Mouse (Mus musculus) neural tube, embryonic 14.5 days (tissue): ENCODE results near the gene Ift122. TPM values are rescaled to one million over a fixed set of nuclear protein-coding genes. Genes with fewer than 3 reads are reported as not detected.
A peak's percentile ranks its signal among the peaks of the same experiment; 100 is the strongest.

ENCODE experiments used
- ATAC-seq: fragments of 200-750 bp; cut with Nextera tagmentation; 2 replicates; pipeline ENCODE4 v1.8.0; 2017; ENCODE audit warnings: low read depth, mild to moderate bottlenecking, moderate TSS enrichment, moderate library complexity
- H3K27ac ChIP-seq: fragments of 300-500 bp; sonication (generic); 2 replicates; pipeline ENCODE4 v1.5.1; 2014; ENCODE audit warnings: low read depth, mild to moderate bottlenecking, control low read depth, low read length, moderate library complexity, mixed read lengths
- H3K27me3 ChIP-seq: fragments of 300-500 bp; sonication (generic); 2 replicates; pipeline ENCODE4 v1.6.1; 2014; ENCODE audit warnings: low read length; ENCODE audit not compliant: control insufficient read depth, insufficient read depth
- H3K36me3 ChIP-seq: fragments of 300-500 bp; sonication (generic); 2 replicates; pipeline ENCODE4 v1.6.1; 2014; ENCODE audit warnings: low read length, mixed read lengths; ENCODE audit not compliant: control insufficient read depth, insufficient read depth
- H3K4me1 ChIP-seq: fragments of 300-500 bp; sonication (generic); 2 replicates; pipeline ENCODE4 v1.6.1; 2014; ENCODE audit warnings: low read length; ENCODE audit not compliant: control insufficient read depth, insufficient read depth
- H3K4me2 ChIP-seq: fragments of 300-500 bp; sonication (generic); 2 replicates; pipeline ENCODE4 v1.6.1; 2014; ENCODE audit warnings: mild to moderate bottlenecking, low read depth, low read length, control low read depth
- H3K4me3 ChIP-seq: fragments of 300-500 bp; sonication (generic); 2 replicates; pipeline ENCODE4 v1.5.1; 2014; ENCODE audit warnings: low read depth, low read length, control low read depth, mixed read lengths
- H3K9ac ChIP-seq: fragments of 300-500 bp; sonication (generic); replicated peaks from 2 replicates; pipeline ENCODE4 v1.6.1; 2014; ENCODE audit warnings: low read depth, mild to moderate bottlenecking, control low read depth, low read length, mixed read lengths
- H3K9me3 ChIP-seq: fragments of 300-500 bp; sonication (generic); 2 replicates; pipeline ENCODE4 v1.6.1; 2016; ENCODE audit warnings: low read length; ENCODE audit not compliant: control insufficient read depth
- WGBS: fragments of 180-500 bp; shearing (Covaris S2); extraction: QIAGEN DNeasy Blood & Tissue Kit; methylation state at CpG from one replicate; pipeline ENCODE4 v1.1.7; 2014; 5-methylcytosine and 5-hydroxymethylcytosine counted together
- polyA plus RNA-seq: library from polyadenylated mRNA; unstranded; fragments of >200 nt; fragmentation: Nextera tagmentation; extraction: Ambion mirVana; gene quantifications from 2 replicates; pipeline ENCODE4 v1.2.1, GENCODE M21; 2014

Gene Ift122
- polyA plus RNA-seq, 1 experiment from 2014 or later = 28.3 TPM

DNA sequence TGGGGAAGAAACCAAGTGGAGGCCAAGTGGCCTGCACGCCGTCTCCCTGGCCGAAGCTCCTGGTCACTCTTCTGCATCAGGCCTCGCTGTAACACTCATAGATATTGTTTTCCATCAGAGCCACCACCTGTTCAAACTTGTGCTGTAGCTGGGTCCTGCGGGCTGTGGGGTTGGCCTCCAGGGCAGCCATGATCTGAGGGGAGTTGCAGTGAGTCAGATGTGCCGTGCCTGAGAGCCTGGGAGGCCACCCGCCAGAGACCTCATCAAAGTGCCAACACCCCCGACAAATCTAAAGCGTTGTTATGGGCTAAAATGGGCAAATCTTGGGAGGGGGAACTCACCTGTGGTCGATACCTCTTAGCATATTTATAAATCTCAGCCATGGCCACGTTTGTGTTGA lies 102.4 kb downstream of the Ift122 start:
- WGBS = 90% methylated on average over 11 of the region's 11 CpGs
- H3K27me3 ChIP-seq = no peaks in the 10 kb centered on the region
- no peak overlapping the region for H3K4me2 ChIP-seq
- no peaks in the 10 kb centered on the region for H3K9me3 ChIP-seq
- ATAC-seq = no peak
- no peak overlapping the region for H3K4me3 ChIP-seq
- H3K36me3 ChIP-seq = no peaks in the 10 kb centered on the region
- no peak overlapping the region for H3K27ac ChIP-seq
- peaks cover 3% of the 10 kb centered on the region; the same call in 1 of the 2 replicates for H3K4me1 ChIP-seq
- no peak overlapping the region for H3K9ac ChIP-seq

DNA sequence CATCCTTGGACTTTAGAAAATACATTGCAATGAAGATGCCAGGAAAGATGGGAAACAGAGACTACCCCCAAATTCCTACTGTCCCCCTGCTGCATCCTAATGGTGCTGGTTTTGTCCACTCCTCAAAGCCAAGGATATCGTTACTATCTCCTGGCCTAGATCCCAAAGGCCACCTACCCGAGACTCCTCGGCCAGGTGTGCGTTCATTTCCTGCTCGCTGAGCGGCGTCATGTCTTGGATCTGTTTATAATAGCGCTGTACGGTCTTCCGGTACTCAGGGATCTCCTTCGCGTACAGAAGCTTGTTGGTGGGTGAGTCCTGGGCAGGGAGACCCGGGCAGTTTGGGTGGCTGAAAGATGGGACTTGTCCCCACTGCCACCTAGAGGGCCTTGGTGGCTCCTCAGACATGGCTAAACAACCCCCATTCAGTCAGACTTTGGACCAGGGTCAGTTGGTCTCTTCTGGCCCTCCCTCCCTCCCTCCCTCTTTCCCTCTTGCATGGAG lies 103.2 kb downstream of the Ift122 start:
- Histone ChIP-seq H3K4me3 (no peak overlapping the region), H3K27ac (no peak overlapping the region), H3K4me1 (peaks cover 3% of the 10 kb centered on the region; the same call in 1 of the 2 replicates), H3K27me3 (no peaks in the 10 kb centered on the region), H3K9me3 (no peaks in the 10 kb centered on the region), H3K4me2 (no peak overlapping the region), H3K36me3 (no peaks in the 10 kb centered on the region), H3K9ac (no peak overlapping the region)
- ATAC-seq = no peak
- WGBS = 87% methylated on average over 13 of the region's 13 CpGs

DNA sequence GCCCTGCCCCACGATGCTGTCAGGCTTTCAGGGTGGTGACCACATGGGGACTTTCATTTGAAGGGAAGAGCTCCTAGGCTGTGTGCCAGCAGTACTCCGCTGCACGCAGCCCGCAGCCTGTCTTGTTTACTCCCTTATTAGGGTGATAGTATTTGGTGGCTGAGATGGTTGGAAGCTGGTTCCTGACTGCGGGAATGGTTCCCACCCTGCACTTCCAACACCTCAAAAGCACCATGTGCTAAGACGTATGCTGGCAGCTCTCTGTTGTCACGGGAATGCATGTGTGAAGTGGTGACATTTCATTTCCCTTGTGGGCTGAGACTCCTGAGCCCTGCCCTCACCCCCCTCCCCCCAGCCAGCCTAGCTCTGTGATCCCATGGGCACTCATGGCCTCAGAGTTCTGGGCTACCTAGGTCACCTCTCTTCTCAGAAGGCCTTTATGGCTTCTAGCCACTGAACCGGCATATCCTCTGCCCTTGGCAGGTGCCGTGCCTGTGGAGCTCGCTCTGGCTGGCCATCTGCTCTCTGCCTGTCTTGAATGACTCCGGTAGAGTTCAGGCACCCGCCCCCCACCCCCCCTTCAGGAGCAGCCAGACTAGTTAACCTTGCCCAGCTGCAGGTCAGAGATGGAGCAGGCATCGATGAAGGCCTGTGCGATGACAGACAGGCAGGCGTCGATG lies 103.8 kb downstream of the Ift122 start:
- H3K9ac ChIP-seq = no peak overlapping the region
- peaks cover 3% of the 10 kb centered on the region; the same call in 1 of the 2 replicates for H3K4me1 ChIP-seq
- no peaks in the 10 kb centered on the region for H3K27me3 ChIP-seq
- H3K4me3 ChIP-seq = no peak overlapping the region
- H3K9me3 ChIP-seq = no peaks in the 10 kb centered on the region
- ATAC-seq = peak; percentile 41; the same call in 1 of the 2 replicates
- H3K27ac ChIP-seq = no peak overlapping the region
- H3K36me3 ChIP-seq = no peaks in the 10 kb centered on the region
- WGBS = 39% methylated on average over 16 of the region's 16 CpGs
- no peak overlapping the region for H3K4me2 ChIP-seq

DNA sequence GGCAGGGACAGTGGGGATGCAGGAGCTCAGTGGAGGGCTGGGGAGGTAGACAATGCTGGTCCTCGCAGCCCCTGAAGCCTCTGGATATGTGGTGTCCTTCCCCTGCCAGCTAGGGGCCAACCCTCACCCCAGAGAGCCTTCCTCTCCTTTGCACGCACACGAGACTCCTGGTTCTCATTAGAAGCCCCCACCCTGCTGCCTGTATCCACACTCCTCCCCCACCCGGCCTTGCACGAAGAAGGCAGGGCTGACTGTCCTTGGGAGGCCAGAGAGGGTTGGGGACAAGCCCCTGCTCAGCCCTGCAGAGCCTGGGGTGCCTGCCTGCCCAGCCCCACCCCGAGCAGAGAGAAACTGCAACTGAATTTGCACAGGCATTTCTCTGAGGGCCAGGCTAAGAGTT lies 104.4 kb downstream of the Ift122 start:
- Histone ChIP-seq H3K27me3 (no peaks in the 10 kb centered on the region), H3K9me3 (no peaks in the 10 kb centered on the region), H3K36me3 (no peaks in the 10 kb centered on the region), H3K4me2 (no peak overlapping the region), H3K9ac (no peak overlapping the region), H3K4me3 (no peak overlapping the region), H3K4me1 (peaks cover 3% of the 10 kb centered on the region; the same call in 1 of the 2 replicates), H3K27ac (no peak overlapping the region)
- 56% methylated on average over 6 of the region's 6 CpGs for WGBS
- no peak for ATAC-seq

DNA sequence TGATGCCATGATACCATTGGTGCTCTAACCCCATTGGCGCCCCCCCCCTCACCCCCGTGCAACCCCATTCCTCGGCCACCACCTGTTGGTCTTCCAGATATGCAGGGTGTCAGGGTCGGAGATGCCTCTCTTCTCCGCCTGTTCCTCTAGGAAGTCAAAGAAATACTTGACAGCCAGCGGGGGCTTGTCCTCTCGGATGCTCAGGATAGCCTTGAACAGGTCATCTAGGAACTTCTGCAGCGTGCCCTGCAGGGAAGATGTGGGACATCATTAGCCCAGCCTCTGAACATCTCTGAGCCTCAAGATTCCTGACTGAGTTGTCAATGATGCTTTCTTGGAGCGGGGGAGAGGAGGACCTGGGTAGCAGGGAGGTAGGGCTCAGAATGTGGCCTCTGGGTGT lies 105.2 kb downstream of the Ift122 start:
- H3K4me3 ChIP-seq = no peak overlapping the region
- no peaks in the 10 kb centered on the region for H3K36me3 ChIP-seq
- H3K9me3 ChIP-seq = no peaks in the 10 kb centered on the region
- H3K4me2 ChIP-seq = no peak overlapping the region
- no peaks in the 10 kb centered on the region for H3K27me3 ChIP-seq
- ATAC-seq = no peak
- H3K4me1 ChIP-seq = peaks cover 3% of the 10 kb centered on the region; the same call in 1 of the 2 replicates
- WGBS = 96% methylated on average over 9 of the region's 9 CpGs
- H3K9ac ChIP-seq = no peak overlapping the region
- H3K27ac ChIP-seq = no peak overlapping the region

DNA sequence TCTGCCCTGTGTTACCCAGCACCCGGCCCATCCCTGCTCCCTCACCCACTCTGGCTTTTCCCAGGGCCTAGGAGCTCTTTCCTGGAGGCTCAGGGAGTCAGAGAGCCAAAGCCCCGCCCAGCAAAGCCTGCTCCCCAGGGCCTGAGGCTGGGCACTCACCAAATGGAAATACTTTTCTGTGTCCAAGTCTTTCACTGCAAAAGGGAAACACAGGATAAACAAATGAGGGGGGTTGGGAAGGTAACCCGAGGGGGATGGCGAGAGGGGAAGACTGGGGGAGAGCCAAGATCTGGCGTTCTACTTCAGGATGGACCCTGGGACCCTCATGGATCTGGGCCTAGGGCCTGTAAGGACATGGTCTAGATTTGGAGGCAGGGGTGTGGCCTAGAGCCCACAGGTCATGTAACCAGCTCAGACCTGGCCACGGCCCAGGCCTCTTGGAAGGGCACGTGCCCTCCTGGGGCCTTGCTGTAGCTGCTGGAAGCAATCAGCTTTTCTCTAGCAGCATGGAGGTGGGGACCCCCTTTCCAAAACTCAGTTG lies 106.0 kb downstream of the Ift122 start:
- Histone ChIP-seq H3K4me2 (no peak overlapping the region), H3K9me3 (no peaks in the 10 kb centered on the region), H3K9ac (no peak overlapping the region), H3K36me3 (no peaks in the 10 kb centered on the region), H3K4me1 (peaks cover 3% of the 10 kb centered on the region; the same call in 1 of the 2 replicates), H3K27me3 (no peaks in the 10 kb centered on the region), H3K27ac (no peak overlapping the region), H3K4me3 (no peak overlapping the region)
- no peak for ATAC-seq
- WGBS = 80% methylated on average over 7 of the region's 7 CpGs

DNA sequence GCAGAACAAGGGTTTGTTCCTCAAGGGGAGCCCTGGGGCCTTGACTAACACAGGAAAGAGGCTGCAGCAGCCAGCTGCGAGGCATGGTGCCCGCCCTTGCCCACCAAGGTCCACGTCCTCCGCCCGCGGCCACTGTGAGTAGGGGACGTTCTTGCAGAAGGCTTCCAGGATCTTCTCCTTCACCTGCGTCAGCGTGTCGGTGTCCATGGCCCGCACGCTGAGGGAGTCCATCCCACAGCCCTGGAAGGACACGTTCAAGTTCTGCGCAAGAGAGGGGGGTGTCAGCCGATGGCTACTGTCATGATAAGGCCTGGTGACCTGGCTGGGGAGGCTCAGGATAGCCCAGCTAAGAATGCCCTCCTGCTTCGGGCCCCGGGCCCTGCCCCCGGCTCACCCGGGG lies 107.1 kb downstream of the Ift122 start:
- ATAC-seq = no peak
- H3K4me2 ChIP-seq = no peak overlapping the region
- H3K4me1 ChIP-seq = peaks cover 3% of the 10 kb centered on the region; the same call in 1 of the 2 replicates
- H3K36me3 ChIP-seq = no peaks in the 10 kb centered on the region
- no peak overlapping the region for H3K9ac ChIP-seq
- no peaks in the 10 kb centered on the region for H3K27me3 ChIP-seq
- WGBS = 96% methylated on average over 19 of the region's 19 CpGs
- H3K27ac ChIP-seq = no peak overlapping the region
- H3K9me3 ChIP-seq = no peaks in the 10 kb centered on the region
- no peak overlapping the region for H3K4me3 ChIP-seq

DNA sequence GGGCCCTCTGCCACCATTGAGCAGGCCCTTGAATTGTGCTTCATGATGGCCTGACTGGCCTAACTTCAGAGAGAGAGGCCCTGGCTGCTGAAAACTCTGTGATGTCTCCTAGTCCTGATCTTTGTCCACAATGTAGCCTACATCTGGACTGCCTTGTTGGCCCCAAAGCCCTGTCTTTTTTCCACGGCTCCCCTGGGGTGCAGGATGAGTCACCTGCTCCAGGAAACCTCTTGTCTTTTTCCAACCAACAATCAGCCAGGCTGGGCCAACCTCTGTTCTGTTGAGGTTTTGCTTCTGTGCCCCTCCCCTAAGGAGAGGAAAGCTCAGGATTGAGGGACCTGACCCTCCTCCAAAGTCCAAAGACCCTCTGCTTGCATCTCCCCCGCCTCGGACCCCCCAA lies 108.5 kb downstream of the Ift122 start:
- no peak for ATAC-seq
- Histone ChIP-seq H3K9ac (no peak overlapping the region), H3K4me1 (peaks cover 2% of the 10 kb centered on the region; the same call in 1 of the 2 replicates), H3K4me2 (no peak overlapping the region), H3K27me3 (no peaks in the 10 kb centered on the region), H3K4me3 (no peak overlapping the region), H3K27ac (no peak overlapping the region), H3K36me3 (no peaks in the 10 kb centered on the region), H3K9me3 (no peaks in the 10 kb centered on the region)
- WGBS = 85% methylated on average over 3 of the region's 3 CpGs

DNA sequence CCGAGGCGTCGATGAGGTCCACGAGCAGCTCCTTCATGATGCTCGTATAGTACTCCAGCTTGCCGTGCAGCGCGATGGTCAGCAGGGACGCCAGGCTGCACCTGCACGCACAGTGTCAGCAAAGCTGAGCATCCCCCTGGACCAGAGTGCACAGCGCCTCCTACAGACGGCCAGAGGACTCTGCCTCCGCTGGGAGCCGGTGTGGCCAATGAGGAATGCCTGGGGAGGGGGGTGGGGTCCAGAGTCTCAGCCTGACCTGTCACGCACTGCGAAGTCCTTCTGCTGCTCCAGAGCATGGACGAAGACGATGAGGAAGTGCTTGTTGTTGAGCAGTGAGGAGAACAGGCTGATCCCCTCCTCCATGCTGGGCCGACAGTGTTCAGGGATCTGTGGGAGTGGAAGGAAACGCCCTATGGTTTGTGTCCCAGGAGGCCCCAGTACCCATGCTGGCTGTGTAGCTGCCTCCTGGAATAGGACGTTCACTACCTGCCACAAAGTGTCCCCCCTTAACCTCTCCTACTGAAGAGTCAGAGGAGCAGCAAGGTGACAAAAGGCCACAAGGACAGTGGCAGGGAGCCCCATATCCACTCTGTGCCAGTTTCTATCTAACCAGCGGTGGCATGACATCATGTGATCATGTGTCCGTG lies 109.3 kb downstream of the Ift122 start:
- H3K4me1 ChIP-seq = no peaks in the 10 kb centered on the region
- no peak overlapping the region for H3K4me2 ChIP-seq
- ATAC-seq = no peak
- H3K36me3 ChIP-seq = no peaks in the 10 kb centered on the region
- no peak overlapping the region for H3K27ac ChIP-seq
- H3K27me3 ChIP-seq = no peaks in the 10 kb centered on the region
- H3K9ac ChIP-seq = no peak overlapping the region
- 39% methylated on average over 23 of the region's 23 CpGs for WGBS
- H3K4me3 ChIP-seq = no peak overlapping the region
- H3K9me3 ChIP-seq = no peaks in the 10 kb centered on the region
